Mouse (Mus musculus) CH12.LX (cell line): ENCODE measurements around the gene Sdccag8. TPM values are rescaled to one million over a fixed set of nuclear protein-coding genes. Genes with fewer than 3 reads are reported as not detected.
"Not testable (repeated sequence)": the region's sequence is repeated elsewhere in the genome, so short reads cannot be mapped to it uniquely, and the experiment has no call there.

ENCODE experiments used
- DNase-seq: peaks from one replicate; pipeline ENCODE4 v3.0.0-alpha.2; 2013; ENCODE audit errors: extremely low read depth
- H3K27ac ChIP-seq: 2 replicates; pipeline ENCODE4 v1.5.1; 2012; ENCODE audit warnings: low read depth, mild to moderate bottlenecking, control low read depth, moderate library complexity; ENCODE audit not compliant: insufficient read depth
- H3K27me3 ChIP-seq: replicated peaks from 2 replicates; pipeline ENCODE3; 2012; ENCODE audit warnings: inconsistent platforms
- H3K36me3 ChIP-seq, 2 experiments: replicated peaks in 1 of 2; 2 replicates each; pipeline versions ENCODE3 to v1.6.1; 2012; ENCODE audit warnings: inconsistent platforms in 1 of 2, low read length in 1 of 2, mild to moderate bottlenecking in 1 of 2, mixed read lengths in 1 of 2, moderate library complexity in 1 of 2; ENCODE audit not compliant: control insufficient read depth in 1 of 2, insufficient read depth in 1 of 2
- H3K4me1 ChIP-seq, 2 experiments: 2 replicates each; pipeline ENCODE4 v1.6.1; 2012; ENCODE audit warnings: inconsistent platforms in 1 of 2, moderate library complexity in 1 of 2; ENCODE audit not compliant: insufficient read depth in 2 of 2, control insufficient read depth in 1 of 2
- H3K4me2 ChIP-seq: 2 replicates; pipeline ENCODE4 v1.6.1; 2012; ENCODE audit warnings: low read depth, mild to moderate bottlenecking, control low read depth; ENCODE audit not compliant: poor library complexity, insufficient read depth, severe bottlenecking
- H3K4me3 ChIP-seq, 3 experiments: fragments of 150-350 bp in 1 of 3; sonication (generic) in 1 of 3; replicated peaks in 1 of 3; 2 replicates each; pipeline versions ENCODE3 to v1.5.1; 2011 to 2012; ENCODE audit warnings: low read depth in 2 of 3, low read length in 2 of 3, mild to moderate bottlenecking in 2 of 3, moderate library complexity in 2 of 3, control low read depth in 1 of 3, improper control_type of control experiment in 1 of 3, inconsistent platforms in 1 of 3, mixed read lengths in 1 of 3; ENCODE audit not compliant: poor library complexity in 1 of 3
- H3K79me2 ChIP-seq: replicated peaks from 2 replicates; pipeline ENCODE4 v1.6.1; 2012; ENCODE audit warnings: mild to moderate bottlenecking, moderate library complexity; ENCODE audit not compliant: control insufficient read depth, poor library complexity, insufficient read depth, severe bottlenecking; ENCODE audit errors: extremely low read depth
- H3K9ac ChIP-seq: 2 replicates; pipeline ENCODE4 v1.6.1; 2012; ENCODE audit warnings: low read depth, mild to moderate bottlenecking, control low read depth, moderate library complexity; ENCODE audit not compliant: insufficient read depth
- H3K9me3 ChIP-seq: replicated peaks from 2 replicates; pipeline ENCODE3; 2012; ENCODE audit warnings: low read length, inconsistent platforms, mixed read lengths
- BHLHE40 ChIP-seq: IDR thresholded peaks from 2 replicates; pipeline ENCODE4 v1.6.1; 2011; ENCODE audit warnings: mild to moderate bottlenecking, low read depth, low read length, improper control_type of control experiment
- CHD2 ChIP-seq: IDR thresholded peaks from 2 replicates; pipeline ENCODE4 v1.6.1; 2011; ENCODE audit warnings: low read length, improper control_type of control experiment
- ELF1 ChIP-seq: IDR thresholded peaks from 2 replicates; pipeline ENCODE4 v1.6.1; 2014; ENCODE audit warnings: low read depth, mild to moderate bottlenecking, inconsistent platforms, low read length, improper control_type of control experiment
- EP300 ChIP-seq: IDR thresholded peaks from 2 replicates; pipeline ENCODE4 v1.6.1; 2011; ENCODE audit warnings: low read length, improper control_type of control experiment
- JUND ChIP-seq: conservative IDR thresholded peaks from 2 replicates; pipeline ENCODE4 v1.6.1; 2011; ENCODE audit warnings: low read depth, low read length, improper control_type of control experiment
- MAZ ChIP-seq: IDR thresholded peaks from 2 replicates; pipeline ENCODE4 v1.6.1; 2012; ENCODE audit warnings: low read depth, mild to moderate bottlenecking, inconsistent platforms, low read length, improper control_type of control experiment, moderate library complexity
- MEF2A ChIP-seq: IDR thresholded peaks from 2 replicates; pipeline ENCODE4 v1.6.1; 2014; ENCODE audit warnings: low read depth, mild to moderate bottlenecking, inconsistent platforms, low read length, improper control_type of control experiment, borderline replicate concordance
- MXI1 ChIP-seq: IDR thresholded peaks from 2 replicates; pipeline ENCODE4 v1.6.1; 2011; ENCODE audit warnings: mild to moderate bottlenecking, low read depth, low read length, improper control_type of control experiment
- POLR2AphosphoS2 ChIP-seq: IDR thresholded peaks from 2 replicates; pipeline ENCODE4 v1.6.1; 2011; ENCODE audit warnings: low read depth, low read length, improper control_type of control experiment
- RAD21 ChIP-seq: IDR thresholded peaks from 2 replicates; pipeline ENCODE4 v1.6.1; 2011; ENCODE audit warnings: low read depth, mild to moderate bottlenecking, low read length, improper control_type of control experiment, moderate library complexity
- RCOR1 ChIP-seq: conservative IDR thresholded peaks from 2 replicates; pipeline ENCODE4 v1.6.1; 2012; ENCODE audit warnings: low read depth, mild to moderate bottlenecking, inconsistent platforms, low read length, improper control_type of control experiment
- TBP ChIP-seq: conservative IDR thresholded peaks from 2 replicates; pipeline ENCODE4 v1.6.1; 2011; ENCODE audit warnings: low read depth, low read length, improper control_type of control experiment
- TCF12 ChIP-seq: IDR thresholded peaks from 2 replicates; pipeline ENCODE4 v1.6.1; 2014; ENCODE audit warnings: low read depth, mild to moderate bottlenecking, inconsistent platforms, low read length, improper control_type of control experiment
- dilution Hi-C: fragments of 300-500 bp; cut with MboI; formaldehyde crosslinking; loops from 2 replicates; pipeline ENCODE4 v1.14.3; 2020; ENCODE audit warnings: low sequenced_read_pairs; ENCODE audit not compliant: extremely low pct_unique_long_range_greater_than_20kb, extremely low pct_ligation_motif_present
- in situ Hi-C: fragments of 300-500 bp; cut with MboI; formaldehyde crosslinking; loops from 3 replicates; pipeline ENCODE4 v1.14.3; 2019; ENCODE audit warnings: low sequenced_read_pairs, low pct_ligation_motif_present, low pct_unique_long_range_greater_than_20kb, mixed read lengths
- polyA plus RNA-seq: library from polyadenylated mRNA; unstranded; fragments of >175 nt; gene quantifications from 2 replicates; pipeline ENCODE4 v1.2.1, GENCODE M21; 2012; ENCODE audit warnings: low read depth; ENCODE audit not compliant: insufficient read length
- total RNA-seq, 2 experiments: library from RNA; depleted of rRNA; stranded (reverse); fragments of 300-350 nt in 1 of 2; fragments of >200 nt in 1 of 2; gene quantifications; 2 replicates each; pipeline ENCODE4 v1.2.3; 2012 to 2014

The Sdccag8 gene
- total and polyA plus RNA-seq, 3 experiments, result 10.7 to 18.7 (median 10.9) TPM

DNA sequence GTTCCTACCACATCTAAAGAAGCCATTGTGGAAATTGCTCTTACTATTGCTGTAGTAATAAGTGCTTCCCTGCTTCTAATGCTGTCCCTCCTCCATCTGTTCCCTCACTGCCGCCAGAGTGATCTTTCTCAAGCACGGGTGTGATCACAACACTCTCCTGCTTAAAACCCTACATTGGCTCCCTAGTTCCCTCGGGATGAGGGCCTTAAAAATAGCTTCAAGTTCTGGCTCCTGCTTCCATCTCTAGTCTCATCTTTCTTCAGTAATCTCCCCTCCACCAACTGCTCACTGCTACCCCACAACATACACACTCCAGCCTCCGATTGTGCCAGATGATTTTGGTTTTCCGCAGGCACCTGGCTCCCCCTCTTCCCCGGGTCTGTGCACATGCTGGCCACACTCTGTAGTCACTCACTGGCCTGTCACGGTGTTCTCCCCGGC, 125.5 kb downstream of the Sdccag8 start:
- H3K79me2 ChIP-seq, result no peaks in the 10 kb centered on the region
- dilution Hi-C loops (no loop called here), in situ Hi-C loops (no loop called here)
- no peaks in the 10 kb centered on the region for H3K27me3 ChIP-seq
- no peak for DNase-seq
- peaks cover 0 to 7% of the 10 kb centered on the region in 2 experiments for H3K36me3 ChIP-seq
- peaks cover 10 to 16% of the 10 kb centered on the region in 2 experiments for H3K4me1 ChIP-seq
- H3K9me3 ChIP-seq, result no peaks in the 10 kb centered on the region
- no peak overlapping the region for H3K27ac ChIP-seq
- no peak overlapping the region for H3K4me3 ChIP-seq
- TF ChIP-seq TBP (no peak), POLR2AphosphoS2 (no peak), JUND (no peak)
- H3K9ac ChIP-seq, result no peak overlapping the region
- H3K4me2 ChIP-seq, result no peak overlapping the region

DNA sequence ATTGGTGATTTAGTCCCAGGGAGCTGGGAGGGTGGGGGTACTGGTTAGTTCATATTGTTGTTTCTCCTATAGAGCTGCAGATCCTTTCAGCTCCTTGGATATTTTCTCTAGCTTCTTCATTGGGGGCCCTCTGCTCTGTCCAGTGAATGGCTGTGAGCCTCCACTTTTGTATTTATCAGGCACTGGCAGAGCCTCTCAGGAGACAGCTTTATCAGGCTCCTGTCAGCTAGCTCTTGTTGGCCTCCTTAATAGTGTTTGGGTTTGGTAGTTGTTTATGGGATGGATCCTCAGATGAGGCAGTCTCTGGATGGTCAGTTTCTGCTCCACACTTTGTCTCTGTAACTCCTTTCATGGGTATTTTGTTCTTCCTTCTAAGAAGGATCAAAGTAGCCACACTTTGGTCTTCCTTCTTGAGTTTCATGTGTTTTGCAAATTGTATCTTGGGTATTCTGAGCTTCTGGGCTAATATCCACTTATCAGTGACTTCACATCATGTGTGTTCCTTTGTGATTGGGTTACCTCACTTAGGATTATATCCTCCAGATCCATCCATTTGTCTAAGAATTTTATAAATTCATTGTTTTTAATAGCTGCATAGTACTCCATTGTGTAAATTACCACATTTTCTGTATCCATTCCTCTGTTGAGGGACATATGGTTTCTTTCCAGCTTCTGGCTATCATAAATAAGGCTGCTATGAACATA, 127.0 kb downstream of the Sdccag8 start:
- dilution Hi-C loops, H3K4me2 ChIP-seq, H3K27ac ChIP-seq: not testable (repeated sequence)

DNA sequence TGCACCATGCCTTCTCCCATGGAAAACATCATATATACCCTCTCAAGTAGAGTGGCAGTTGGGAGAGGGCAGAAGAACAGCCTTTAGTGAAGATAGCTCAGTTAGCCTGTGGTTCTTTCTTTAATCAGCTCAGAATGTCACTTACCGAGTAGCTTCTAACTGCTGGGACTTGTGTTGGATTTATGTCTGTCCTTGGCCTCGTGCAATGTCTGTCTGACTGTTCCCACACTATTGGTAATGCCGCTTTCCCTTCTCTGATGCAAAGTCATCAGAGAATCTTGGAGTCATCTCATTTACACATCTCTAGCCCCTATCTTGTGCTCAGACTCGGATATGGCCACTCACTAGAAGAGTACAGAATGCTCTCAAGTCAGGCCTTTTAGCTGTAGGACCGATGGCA, 128.7 kb downstream of the Sdccag8 start:
- dilution Hi-C loops, result no loop called here
- in situ Hi-C loops, result no loop called here
- H3K4me3 ChIP-seq, result no peak overlapping the region

More for the DNA sequence above, 127.0 kb downstream of the Sdccag8 start:
- H3K9ac ChIP-seq, H3K79me2 ChIP-seq, H3K36me3 ChIP-seq, H3K4me3 ChIP-seq, in situ Hi-C loops, H3K27me3 ChIP-seq, H3K9me3 ChIP-seq, DNase-seq: not testable (repeated sequence)
- H3K4me1 ChIP-seq, result peaks cover 16 to 30% of the 10 kb centered on the region in 2 experiments

DNA sequence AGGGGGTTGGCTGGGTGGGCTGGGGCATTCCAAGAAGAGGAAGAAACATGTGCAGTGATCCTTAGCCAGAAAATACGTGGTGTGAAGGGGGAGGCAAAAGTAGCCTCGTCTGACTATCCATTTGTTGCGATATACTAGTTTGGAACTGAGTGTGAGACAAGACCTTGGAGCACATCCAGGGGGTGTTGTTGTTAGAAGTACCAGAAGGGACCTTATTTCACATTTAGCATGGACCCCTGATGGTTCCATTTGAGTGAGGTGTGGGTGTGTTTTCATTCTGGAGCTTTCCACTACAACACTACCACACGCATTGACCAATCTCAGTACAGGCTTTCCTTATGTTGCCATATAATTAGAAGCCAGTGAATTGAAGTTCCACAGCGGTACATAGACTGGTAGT, 129.5 kb downstream of the Sdccag8 start:
- Histone ChIP-seq H3K27me3 (no peaks in the 10 kb centered on the region), H3K36me3 (no peaks in the 10 kb centered on the region), H3K79me2 (no peaks in the 10 kb centered on the region), H3K9me3 (no peaks in the 10 kb centered on the region), H3K4me3 (no peak overlapping the region), H3K27ac (no peak overlapping the region), H3K9ac (no peak overlapping the region), H3K4me1 (peaks cover 16 to 40% of the 10 kb centered on the region in 2 experiments), H3K4me2 (no peak overlapping the region)
- DNase-seq, result no peak
- 0 out of 2 replicates have a peak, but pooled peaks have one; percentile 28 for TF ChIP-seq CHD2
- no peak for TF ChIP-seq EP300
- TF ChIP-seq RCOR1, result no peak
- no peak for TF ChIP-seq MAZ
- in situ Hi-C loops, result no loop called here
- dilution Hi-C loops, result no loop called here

More for the DNA sequence above, 128.7 kb downstream of the Sdccag8 start:
- Histone ChIP-seq H3K79me2 (no peaks in the 10 kb centered on the region), H3K36me3 (peaks cover 0 to 4% of the 10 kb centered on the region in 2 experiments), H3K4me1 (peaks cover 16 to 36% of the 10 kb centered on the region in 2 experiments), H3K4me2 (no peak overlapping the region), H3K27ac (no peak overlapping the region), H3K9me3 (no peaks in the 10 kb centered on the region), H3K27me3 (no peaks in the 10 kb centered on the region), H3K9ac (no peak overlapping the region)
- DNase-seq, result no peak
- no peak for TF ChIP-seq BHLHE40
- TF ChIP-seq ELF1, result no peak
- TF ChIP-seq TCF12, result no peak
- TF ChIP-seq RAD21, result no peak
- TF ChIP-seq MEF2A, result no peak
- no peak for TF ChIP-seq MXI1
- TF ChIP-seq CHD2, result no peak
